Mouse (Mus musculus) thymus, postnatal 4 days (tissue): ENCODE data around the gene Wt1.

ENCODE experiments used
- DNase-seq: peaks from one replicate; pipeline ENCODE4 v3.0.0; 2021

Gene Wt1

GRCm38 (mm10) chr2:105185768-105186529, 59.6 kb downstream of the Wt1 start:
- no peak for DNase-seq

GRCm38 (mm10) chr2:105186591-105186990, 60.3 kb downstream of the Wt1 start:
- no peak for DNase-seq

- DNase-seq = no peak
Observed at GRCm38 (mm10) chr2:105188182-105188581, 61.9 kb downstream of the Wt1 start.

GRCm38 (mm10) chr2:105189352-105189751, 63.0 kb downstream of the Wt1 start:
- DNase-seq = no peak

GRCm38 (mm10) chr2:105200152-105200551, 73.8 kb downstream of the Wt1 start:
- DNase-seq = no peak

- no peak for DNase-seq
Observed at GRCm38 (mm10) chr2:105206563-105207174, 80.3 kb downstream of the Wt1 start.

- no peak for DNase-seq
Observed at GRCm38 (mm10) chr2:105212839-105213238, 86.5 kb downstream of the Wt1 start.

GRCm38 (mm10) chr2:105215914-105216313, 89.6 kb downstream of the Wt1 start:
- no peak for DNase-seq

- no peak for DNase-seq
Observed at GRCm38 (mm10) chr2:105219229-105219628, 92.9 kb downstream of the Wt1 start.

- no peak for DNase-seq
Observed at GRCm38 (mm10) chr2:105219664-105220063, 93.3 kb downstream of the Wt1 start.

GRCm38 (mm10) chr2:105220738-105221303, 94.5 kb downstream of the Wt1 start:
- DNase-seq = no peak
